Comparison of ENCODE assay signal across 11 mouse cellular contexts in genomic region chr9:45246060-45246459, GRCm38 (mm10). TPM values are rescaled to one million over a fixed set of nuclear protein-coding genes. Genes with fewer than 3 reads are reported as not detected.
DNase-seq lines count a peak whose midpoint lies in the region; ATAC-seq lines count a peak whose summit lies in the region.
"Had no signal": no experiment of that assay in that cellular context is flagged by ENCODE, and none has a peak within 500 bp of the region (broad histone marks: within the 10 kb centered on the region; RNA-seq: fewer than 3 reads in every experiment).

No protein-coding gene starts in this region.

- no peaks in the 10 kb centered on the region for H3K9me3 ChIP-seq in midbrain, embryonic 11.5 days (ENCODE audit: control insufficient read depth, low read length)
- no peaks in the 10 kb centered on the region for H3K9me3 ChIP-seq in midbrain, embryonic 13.5 days
- H3K9me3 ChIP-seq: hindbrain, embryonic 12.5 days had no signal

- no peak for ATAC-seq in midbrain, embryonic 11.5 days (ENCODE audit: low FRiP score)
- ATAC-seq in midbrain, embryonic 13.5 days = no peak
- ATAC-seq in granulocyte monocyte progenitor cell, adult 5-6 weeks (replicated peaks; ENCODE audit: poor library complexity, severe bottlenecking) = peak; percentile 91

- H3K36me3 ChIP-seq in midbrain, embryonic 11.5 days (ENCODE audit: control insufficient read depth, insufficient read depth, low read length) = no peaks in the 10 kb centered on the region
- H3K36me3 ChIP-seq in midbrain, embryonic 13.5 days = no peaks in the 10 kb centered on the region
- H3K36me3 ChIP-seq in splenic B cell, adult 2 months (ENCODE audit: control insufficient read depth, insufficient read depth, low read length, poor library complexity, severe bottlenecking) = no peaks in the 10 kb centered on the region
- H3K36me3 ChIP-seq: hindbrain, embryonic 12.5 days had no signal

- no peak overlapping the region for H3K4me3 ChIP-seq in midbrain, embryonic 11.5 days (ENCODE audit: low read depth, low read length)
- no peak overlapping the region for H3K4me3 ChIP-seq in midbrain, embryonic 13.5 days (replicated peaks)
- H3K4me3 ChIP-seq: hindbrain, embryonic 12.5 days had no signal

- DNase-seq in midbrain, embryonic 11.5 days (ENCODE audit: low spot score, missing footprints) = peak; percentile 12
- peak; percentile 70 for DNase-seq in lung, postnatal 36 days
- peak; percentile 94 for DNase-seq in splenic B cell, adult 2 months (ENCODE audit: low read depth, low spot score)
- no peak for DNase-seq in retina, postnatal 1 day
- no peak for DNase-seq in urinary bladder, postnatal 25 days (ENCODE audit: low spot score)
- DNase-seq in ovary, postnatal 10 days (ENCODE audit: low spot score) = no peak
- DNase-seq: cerebellum, adult 2 months had no signal

- no peak overlapping the region for H3K27ac ChIP-seq in midbrain, embryonic 11.5 days (ENCODE audit: low read depth, low read length)
- H3K27ac ChIP-seq in midbrain, embryonic 13.5 days = no peak overlapping the region
- H3K27ac ChIP-seq: hindbrain, embryonic 12.5 days had no signal

- no peaks in the 10 kb centered on the region for H3K27me3 ChIP-seq in midbrain, embryonic 11.5 days (ENCODE audit: control insufficient read depth, insufficient read depth, low read length)
- no peaks in the 10 kb centered on the region for H3K27me3 ChIP-seq in midbrain, embryonic 13.5 days
- no peaks in the 10 kb centered on the region for H3K27me3 ChIP-seq in splenic B cell, adult 2 months (ENCODE audit: control insufficient read depth, insufficient read depth, low read length, poor library complexity, severe bottlenecking)
- H3K27me3 ChIP-seq: hindbrain, embryonic 12.5 days had no signal

- no peak overlapping the region for H3K9ac ChIP-seq in midbrain, embryonic 11.5 days (ENCODE audit: low read length)
- H3K9ac ChIP-seq in midbrain, embryonic 13.5 days (replicated peaks) = no peak overlapping the region
- H3K9ac ChIP-seq: hindbrain, embryonic 12.5 days had no signal

- no peak overlapping the region for H3K4me2 ChIP-seq in midbrain, embryonic 11.5 days
- no peak overlapping the region for H3K4me2 ChIP-seq in midbrain, embryonic 13.5 days (replicated peaks)
- H3K4me2 ChIP-seq: hindbrain, embryonic 12.5 days had no signal

- no peaks in the 10 kb centered on the region for H3K4me1 ChIP-seq in midbrain, embryonic 11.5 days (ENCODE audit: control insufficient read depth, insufficient read depth, low read length)
- no peaks in the 10 kb centered on the region for H3K4me1 ChIP-seq in midbrain, embryonic 13.5 days (replicated peaks)
- H3K4me1 ChIP-seq: hindbrain, embryonic 12.5 days had no signal

- 92% methylated on average over 6 of the region's 6 CpGs for WGBS in midbrain, embryonic 11.5 days
- WGBS in midbrain, embryonic 13.5 days = 92% methylated on average over 6 of the region's 6 CpGs

RNA-seq across cellular contexts. Expression of gene Il10ra, which starts 22.9 kb away (rescaled TPM):
- polyA plus RNA-seq in midbrain, embryonic 11.5 days (2014; fragmentation: Nextera tagmentation; extraction: Ambion mirVana) = 0.79 and 1.3 TPM in 2 replicates
- polyA plus RNA-seq in midbrain, embryonic 13.5 days (2015; fragmentation: Nextera tagmentation; extraction: Ambion mirVana) = 0.45 and 0.62 TPM in 2 replicates
- total RNA-seq in granulocyte monocyte progenitor cell, adult 5-6 weeks (2014; fragmentation: Nextera tagmentation) = 6.7 and 9.6 TPM in 2 replicates
- total RNA-seq in granulocyte monocyte progenitor cell, adult 5-6 weeks (2017) = 7.6 and 9.8 TPM in 2 replicates

RNA-seq across cellular contexts. Expression of gene Tmprss4, which starts 42.2 kb away (rescaled TPM):
- polyA plus RNA-seq in midbrain, embryonic 11.5 days (2014; fragmentation: Nextera tagmentation; extraction: Ambion mirVana) = not detected in 2 replicates
- polyA plus RNA-seq in midbrain, embryonic 13.5 days (2015; fragmentation: Nextera tagmentation; extraction: Ambion mirVana) = not detected in 2 replicates
- total RNA-seq in granulocyte monocyte progenitor cell, adult 5-6 weeks (2014; fragmentation: Nextera tagmentation) = not detected in 2 replicates
- total RNA-seq in granulocyte monocyte progenitor cell, adult 5-6 weeks (2017) = not detected in 2 replicates
- polyA plus RNA-seq: midbrain, postnatal 0 days had no signal

Comparison
In these comparisons a context has a peak if more than half of its experiments do, and no peak if none do; other contexts are left out.
1. DNase-seq: peak in midbrain, embryonic 11.5 days (single experiment), lung, postnatal 36 days (single experiment) and splenic B cell, adult 2 months (single experiment); none in retina, postnatal 1 day (single experiment), urinary bladder, postnatal 25 days (single experiment) and ovary, postnatal 10 days (single experiment).